Mouse (Mus musculus) urinary bladder, postnatal 25 days (tissue): ENCODE measurements around the gene Tcf20.

Experiments
- DNase-seq: peaks from one replicate; pipeline ENCODE4 v3.0.0; 2022; ENCODE audit warnings: low spot score

Gene Tcf20

GRCm38 (mm10) chr15:82958253-82958701, 29.4 kb downstream of the Tcf20 start:
- no peak for DNase-seq

DNA sequence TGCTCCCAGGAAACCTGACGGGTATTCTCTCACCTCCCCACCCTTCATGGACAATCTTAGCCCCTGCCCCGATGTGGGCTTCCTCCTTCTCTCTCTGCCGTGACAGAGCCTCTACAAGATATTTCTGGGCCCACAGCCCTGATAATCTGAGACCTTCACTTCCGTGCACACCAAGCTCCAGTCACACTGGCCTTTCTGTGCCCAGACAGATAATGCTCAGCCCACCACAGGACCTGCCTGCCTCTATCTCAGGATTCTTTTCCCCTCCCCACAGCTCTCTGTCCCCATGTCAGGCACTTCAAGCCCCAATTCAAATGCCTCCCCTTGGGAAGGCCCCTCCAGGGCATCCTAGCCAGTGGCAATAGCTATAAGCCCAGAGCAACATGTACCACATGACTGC, 31.0 kb downstream of the Tcf20 start:
- no peak for DNase-seq

GRCm38 (mm10) chr15:82956310-82956709, 31.4 kb downstream of the Tcf20 start:
- DNase-seq: no peak

DNA sequence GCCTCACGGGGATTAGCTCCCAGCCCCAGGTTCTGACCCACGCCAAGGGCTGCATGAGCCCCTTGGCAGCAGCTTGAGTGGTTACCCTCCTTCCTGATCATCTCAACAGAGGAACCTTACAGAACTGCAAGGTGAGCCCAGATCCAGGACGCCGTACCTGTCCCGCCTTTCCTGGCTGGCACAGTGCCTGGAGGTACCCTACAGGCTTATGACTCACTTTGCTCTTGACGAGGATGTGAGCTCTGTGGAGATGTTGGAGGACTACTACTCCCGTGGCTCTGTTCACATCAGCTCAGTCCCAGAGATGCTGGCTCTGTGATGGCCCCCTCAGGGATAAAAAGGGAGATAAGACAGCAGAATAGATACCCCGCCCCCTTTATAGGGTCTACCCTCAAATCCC, 32.4 kb downstream of the Tcf20 start:
- no peak for DNase-seq

DNA sequence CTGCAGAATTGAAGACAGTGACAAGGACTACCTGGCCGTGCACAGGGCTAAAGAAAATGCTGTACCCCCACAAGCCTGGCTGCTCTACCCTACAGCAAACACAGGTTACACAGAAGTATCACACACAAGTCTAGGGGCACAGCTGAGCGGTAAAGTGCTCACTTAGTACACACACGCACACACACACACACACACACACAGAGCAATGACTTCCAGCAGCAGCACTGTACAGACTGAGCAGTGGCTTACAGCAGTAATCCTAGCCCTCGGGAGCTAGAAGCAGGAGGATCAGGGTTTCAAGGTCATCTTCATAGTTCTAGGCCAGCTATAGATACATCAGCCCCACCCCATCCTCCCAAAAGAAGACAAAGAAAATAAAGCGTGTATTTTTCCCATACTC, 33.6 kb downstream of the Tcf20 start:
- no peak for DNase-seq

DNA sequence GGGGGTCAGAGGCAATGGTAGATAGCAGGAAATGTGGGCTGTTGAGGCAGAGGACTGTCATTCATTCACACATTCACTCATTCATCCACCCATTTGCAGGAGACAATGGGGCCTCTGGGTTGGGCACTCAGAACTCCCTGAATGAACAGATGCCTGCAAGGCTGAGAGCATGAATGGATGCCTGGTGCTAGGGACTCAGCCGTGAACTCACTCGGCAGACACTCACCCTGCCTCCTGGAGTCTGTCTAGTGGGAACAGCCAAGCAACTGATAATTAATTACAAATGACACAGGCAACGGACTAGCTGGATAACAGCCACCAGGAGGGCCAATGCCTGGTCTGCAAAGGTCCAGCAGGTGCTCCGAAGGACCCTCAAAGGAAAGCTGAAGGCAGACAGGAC, 34.6 kb downstream of the Tcf20 start:
- DNase-seq: no peak

- DNase-seq: no peak
Observed at GRCm38 (mm10) chr15:82952292-82952705, 35.4 kb downstream of the Tcf20 start.

- no peak for DNase-seq
Observed at GRCm38 (mm10) chr15:82950246-82950645, 37.4 kb downstream of the Tcf20 start.

DNA sequence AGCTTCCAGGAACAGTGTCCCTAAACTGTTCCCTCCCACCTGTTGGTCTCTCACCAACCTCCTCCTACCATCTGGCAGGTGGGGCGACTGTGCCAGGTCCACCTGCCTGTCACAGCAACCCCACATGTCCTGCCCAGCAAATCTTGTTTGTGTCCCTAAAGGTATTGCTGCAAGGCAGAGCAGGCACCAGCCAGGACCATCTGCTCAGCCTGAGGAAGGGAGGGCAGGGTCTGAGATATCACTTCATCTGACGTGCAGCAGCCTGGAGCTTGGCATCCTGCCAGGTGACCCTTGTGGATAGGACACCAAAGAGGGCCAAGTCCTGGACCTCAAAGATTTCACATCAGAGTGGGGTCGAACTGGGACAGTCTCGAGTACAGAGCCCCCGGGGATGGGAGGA, 40.2 kb downstream of the Tcf20 start:
- DNase-seq: no peak

GRCm38 (mm10) chr15:82944479-82945195, 43.0 kb downstream of the Tcf20 start:
- DNase-seq: no peak

DNA sequence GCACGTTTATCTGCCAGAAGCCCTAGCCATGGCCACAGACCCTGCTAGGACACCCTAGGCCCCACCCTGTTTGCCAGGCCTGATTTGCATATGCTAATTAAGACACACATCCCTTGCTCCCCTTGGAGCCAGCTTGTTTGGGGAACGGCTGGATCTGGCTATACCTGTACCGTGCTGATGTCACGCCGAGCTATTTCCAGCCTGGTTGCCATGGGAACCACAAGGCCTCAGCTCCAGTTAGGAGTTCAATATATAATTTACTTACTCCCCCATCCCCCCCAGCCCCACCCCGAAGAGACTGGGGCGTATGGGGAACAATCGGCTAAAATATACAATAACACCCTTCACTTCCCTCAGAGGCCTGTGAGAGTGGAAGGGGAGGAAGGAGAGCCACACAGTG, 45.9 kb downstream of the Tcf20 start:
- DNase-seq: no peak

DNA sequence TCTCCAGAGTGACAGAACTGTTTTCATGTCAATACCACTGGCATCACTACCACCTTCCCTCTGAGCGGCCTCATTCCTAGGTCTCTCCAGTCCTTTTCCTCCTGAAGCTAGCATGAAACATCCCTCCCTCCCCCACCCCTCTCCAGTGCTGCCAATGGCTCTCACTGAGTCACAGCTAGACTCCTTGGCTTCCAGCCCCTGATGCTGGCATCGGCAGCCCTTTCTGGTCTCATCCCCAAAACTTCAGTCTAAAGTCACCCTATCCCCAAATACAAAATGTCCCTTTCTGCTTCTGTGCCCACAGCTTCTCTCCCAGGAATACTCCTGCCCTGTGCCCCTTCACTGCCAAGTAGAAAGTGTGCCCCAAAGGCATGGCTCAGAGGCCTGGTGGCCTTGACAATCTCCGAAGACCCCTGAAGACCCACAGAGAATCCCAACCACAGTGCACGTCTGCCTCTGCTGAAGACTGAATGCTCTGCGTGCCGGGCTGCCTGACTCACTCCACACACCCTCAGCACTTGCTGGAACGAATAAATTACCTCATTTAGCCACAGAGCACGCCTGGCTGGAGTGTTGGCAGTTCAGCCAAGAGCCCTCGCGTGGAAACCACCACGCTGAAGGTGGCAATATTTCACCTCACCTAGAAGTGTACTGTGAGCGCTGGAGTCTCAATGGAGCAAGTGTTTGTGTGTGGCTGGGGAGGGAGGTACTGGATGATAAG, 47.0 kb downstream of the Tcf20 start:
- DNase-seq: no peak

GRCm38 (mm10) chr15:82938155-82938569, 49.5 kb downstream of the Tcf20 start:
- DNase-seq: no peak

GRCm38 (mm10) chr15:82937428-82937992, 50.2 kb downstream of the Tcf20 start:
- no peak for DNase-seq

GRCm38 (mm10) chr15:82934971-82935370, 52.7 kb downstream of the Tcf20 start:
- DNase-seq: no peak

DNA sequence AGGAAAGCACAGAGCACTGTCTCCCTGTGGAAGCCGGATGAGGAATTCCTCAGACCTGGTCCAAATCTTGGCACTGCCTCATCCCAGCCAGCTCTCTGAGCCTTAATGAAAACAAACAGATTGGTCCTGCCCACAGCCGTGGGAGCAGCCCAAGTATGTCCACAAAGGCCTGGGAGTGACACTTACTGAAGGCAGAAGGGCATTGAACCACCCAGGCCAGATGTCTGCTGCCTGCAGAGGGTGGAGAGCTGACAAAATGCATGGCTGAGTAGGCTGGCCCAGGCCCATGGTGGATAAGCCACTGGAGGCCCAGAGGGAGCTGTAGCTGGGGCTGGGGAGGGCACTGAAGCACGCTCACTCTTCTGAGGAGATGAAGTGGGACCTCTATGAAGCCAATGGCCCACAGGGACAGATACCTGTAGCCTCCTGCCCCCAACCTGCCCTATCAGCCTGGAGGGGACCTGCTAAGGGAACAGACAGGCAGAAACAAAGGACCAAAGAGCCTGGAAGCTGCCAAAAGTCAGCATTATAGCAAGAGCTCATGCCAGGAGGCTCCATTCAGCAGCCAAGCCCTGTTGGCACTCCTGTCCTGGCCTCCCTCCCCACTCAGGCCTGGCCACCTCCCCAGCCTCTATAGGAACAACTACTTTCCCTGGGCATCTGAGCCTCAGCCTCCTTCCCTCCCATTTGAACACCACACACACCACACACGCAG, 54.6 kb downstream of the Tcf20 start:
- no peak for DNase-seq

DNA sequence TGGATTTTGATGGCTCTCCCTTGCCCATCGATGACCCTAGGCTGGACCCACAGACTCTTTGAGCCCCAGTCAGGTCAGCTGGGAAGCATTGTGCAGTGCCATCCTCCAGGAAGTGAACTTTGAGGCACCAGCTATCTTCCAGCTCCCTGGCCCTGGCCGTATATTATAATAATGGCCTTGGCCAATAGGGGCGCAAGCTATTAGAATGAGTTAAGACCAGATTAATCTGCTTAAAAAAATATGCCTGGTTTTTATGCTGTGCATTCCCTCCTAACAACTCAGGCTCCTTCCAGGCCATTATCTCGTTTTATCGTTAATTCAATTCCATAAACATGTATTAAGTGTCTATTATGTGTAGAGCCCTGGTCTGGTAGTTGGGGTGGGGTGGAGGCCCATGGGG, 56.2 kb downstream of the Tcf20 start:
- DNase-seq: no peak

DNA sequence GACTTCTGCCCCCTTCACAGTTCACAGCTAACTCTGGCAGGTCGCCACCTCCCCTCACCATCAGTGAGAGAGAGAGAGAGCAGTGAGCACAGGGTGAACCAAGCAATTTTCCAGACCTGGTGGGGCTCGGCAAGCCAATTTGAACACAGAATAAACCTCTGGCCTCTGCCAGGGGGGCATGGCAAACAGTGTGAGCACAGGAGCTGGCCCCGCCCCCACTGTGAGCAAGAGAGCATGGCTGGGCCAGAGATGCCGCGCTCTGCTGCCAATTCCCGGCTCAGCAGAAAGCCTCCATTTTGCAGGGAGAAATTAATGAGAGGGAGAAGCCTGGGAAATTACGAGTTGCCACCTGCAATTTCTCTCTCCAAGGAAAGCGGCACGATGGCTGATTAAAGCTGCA, 58.1 kb downstream of the Tcf20 start:
- DNase-seq: peak; percentile 27

GRCm38 (mm10) chr15:82928844-82929243, 58.8 kb downstream of the Tcf20 start:
- peak; percentile 33 for DNase-seq

DNA sequence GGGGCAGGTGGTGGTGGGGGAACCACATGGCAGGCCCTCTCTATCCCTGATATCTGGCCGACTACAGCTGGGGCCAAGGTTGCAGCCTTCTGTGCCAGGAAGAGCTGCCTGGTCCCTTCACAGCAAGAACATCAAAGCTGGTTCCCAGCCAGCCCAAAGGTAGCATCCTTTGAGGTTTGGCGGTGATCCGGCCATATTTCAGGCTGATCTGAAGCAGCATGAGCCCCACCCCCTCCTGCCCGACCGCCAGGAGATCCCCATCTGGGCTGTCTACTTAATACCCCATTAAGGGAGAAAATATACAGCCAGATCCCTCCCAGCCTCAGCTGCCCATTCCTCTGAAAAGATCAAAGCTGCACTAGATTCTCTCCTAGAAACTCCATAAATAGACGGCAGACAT, 59.6 kb downstream of the Tcf20 start:
- DNase-seq: no peak

DNA sequence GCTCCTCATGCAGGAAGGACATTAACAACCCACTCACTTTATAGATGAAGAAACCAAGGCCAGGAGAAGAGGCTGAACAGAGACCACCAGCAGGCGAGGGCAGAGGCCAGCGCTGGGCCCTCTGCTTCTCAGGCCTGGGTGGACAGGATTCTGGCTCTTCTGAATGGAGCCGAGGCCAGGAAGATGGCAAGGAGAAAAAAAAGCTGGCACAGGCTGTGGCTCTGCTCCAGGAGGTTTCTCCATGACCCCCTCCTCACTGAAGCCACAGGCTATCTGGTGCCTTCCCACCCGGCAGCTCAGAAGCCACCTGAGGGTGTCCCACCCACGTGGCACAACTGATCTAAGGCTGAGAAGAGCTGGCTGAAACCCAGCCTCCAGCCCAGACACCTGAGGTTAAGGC, 60.6 kb downstream of the Tcf20 start:
- no peak for DNase-seq

- no peak for DNase-seq
Observed at GRCm38 (mm10) chr15:82924679-82925425, 62.8 kb downstream of the Tcf20 start.
